Mouse (Mus musculus) midbrain, embryonic 13.5 days (tissue): ENCODE data around the gene Ifi44. TPM values are rescaled to one million over a fixed set of nuclear protein-coding genes. Genes with fewer than 3 reads are reported as not detected.

Experiments
- ATAC-seq: fragments of 200-750 bp; cut with Nextera tagmentation; 2 replicates; pipeline ENCODE4 v1.8.0; 2017; ENCODE audit warnings: mild to moderate bottlenecking, moderate TSS enrichment, moderate library complexity
- H3K27ac ChIP-seq: fragments of 300-500 bp; sonication (generic); 2 replicates; pipeline ENCODE4 v1.5.1; 2015; ENCODE audit warnings: inconsistent platforms, mild to moderate bottlenecking, moderate library complexity
- H3K27me3 ChIP-seq: fragments of 300-500 bp; sonication (generic); 2 replicates; pipeline ENCODE4 v1.6.1; 2015; ENCODE audit warnings: mild to moderate bottlenecking, inconsistent platforms
- H3K36me3 ChIP-seq: fragments of 300-500 bp; sonication (generic); 2 replicates; pipeline ENCODE4 v1.6.1; 2015; ENCODE audit warnings: mild to moderate bottlenecking, inconsistent platforms
- H3K4me1 ChIP-seq: fragments of 300-500 bp; sonication (generic); replicated peaks from 2 replicates; pipeline ENCODE4 v1.6.1; 2015; ENCODE audit warnings: inconsistent platforms
- H3K4me2 ChIP-seq: fragments of 300-500 bp; sonication (generic); replicated peaks from 2 replicates; pipeline ENCODE4 v1.6.1; 2015; ENCODE audit warnings: moderate library complexity, mild to moderate bottlenecking, inconsistent platforms
- H3K4me3 ChIP-seq: fragments of 300-500 bp; sonication (generic); replicated peaks from 2 replicates; pipeline ENCODE4 v1.5.1; 2015; ENCODE audit warnings: mild to moderate bottlenecking, inconsistent platforms
- H3K9ac ChIP-seq: fragments of 300-500 bp; sonication (generic); replicated peaks from 2 replicates; pipeline ENCODE4 v1.6.1; 2015; ENCODE audit warnings: mild to moderate bottlenecking, inconsistent platforms
- H3K9me3 ChIP-seq: fragments of 300-500 bp; sonication (generic); 2 replicates; pipeline ENCODE4 v1.6.1; 2016; ENCODE audit warnings: mild to moderate bottlenecking, inconsistent platforms
- WGBS: fragments of 180-500 bp; shearing (Covaris S2); methylation state at CpG from one replicate; pipeline ENCODE4 v1.1.7; 2015; 5-methylcytosine and 5-hydroxymethylcytosine counted together
- polyA plus RNA-seq: library from polyadenylated mRNA; unstranded; fragments of >200 nt; fragmentation: Nextera tagmentation; extraction: Ambion mirVana; gene quantifications from 2 replicates; pipeline ENCODE4 v1.2.1, GENCODE M21; 2015

The Ifi44 gene
- polyA plus RNA-seq: 0.11 TPM in 1 of 2 replicates, not detected in the other

- H3K4me3 ChIP-seq: no peak within 1 kb of the TSS
- no peak within 1 kb of the TSS for H3K9ac ChIP-seq
- WGBS: 82% methylated on average over 7 of the region's 7 CpGs
- H3K27me3 ChIP-seq: no peaks in the 10 kb centered on the region
- peaks cover 2% of the 10 kb centered on the region; the same call in 1 of the 2 replicates for H3K9me3 ChIP-seq
- H3K27ac ChIP-seq: no peak within 1 kb of the TSS
- no peaks in the 10 kb centered on the region for H3K36me3 ChIP-seq
- ATAC-seq: no peak
- no peaks in the 10 kb centered on the region for H3K4me1 ChIP-seq
- H3K4me2 ChIP-seq: no peak within 1 kb of the TSS
These were observed at the start of gene Ifi44 for GRCm38 (mm10) chr3:151749737-151750136. TSS of gene Ifi44 (minus strand) at chr3:151749960.

DNA sequence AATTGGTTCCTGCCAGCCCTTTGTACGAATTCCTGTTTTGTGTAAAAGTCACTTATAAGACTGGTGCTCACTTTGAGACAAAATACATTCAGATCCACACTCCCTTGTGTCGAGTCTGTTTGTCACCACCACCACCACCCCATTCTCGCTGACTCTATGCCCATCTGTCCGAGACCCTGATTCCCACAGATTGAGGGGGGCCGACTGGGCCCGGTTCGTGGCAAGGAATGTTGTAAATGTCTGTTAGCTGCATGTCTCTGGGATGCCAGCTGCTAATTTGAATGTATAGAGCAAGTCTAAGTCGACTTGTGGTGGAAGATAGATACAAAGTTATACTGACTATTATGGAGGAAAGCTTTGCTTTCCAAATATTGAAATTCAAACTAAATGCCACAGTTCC, 38.9 kb upstream of the Ifi44 start:
- 88% methylated on average over 8 of the region's 8 CpGs for WGBS
- Histone ChIP-seq H3K27ac (no peak overlapping the region), H3K9me3 (no peaks in the 10 kb centered on the region), H3K4me1 (no peaks in the 10 kb centered on the region), H3K4me2 (no peak overlapping the region), H3K36me3 (no peaks in the 10 kb centered on the region), H3K4me3 (no peak overlapping the region), H3K9ac (no peak overlapping the region), H3K27me3 (no peaks in the 10 kb centered on the region)
- no peak for ATAC-seq

DNA sequence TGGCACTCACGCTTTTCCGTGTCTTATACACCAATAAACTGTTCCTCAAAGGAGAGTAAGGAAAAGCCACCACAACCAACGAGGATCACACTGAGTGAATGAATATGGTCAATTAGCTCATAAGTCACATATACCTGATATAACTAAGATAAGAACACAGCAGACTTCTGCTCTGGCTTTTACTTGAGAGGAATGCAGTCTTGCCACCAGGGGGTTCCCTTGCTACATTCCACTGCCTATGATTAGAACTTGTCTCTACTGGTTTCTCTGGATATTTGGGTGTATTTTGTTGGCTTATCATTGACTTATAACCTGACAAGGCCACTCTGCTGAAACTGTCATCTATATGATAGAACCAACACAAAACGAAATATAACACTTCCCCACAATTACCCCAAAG, 25.3 kb upstream of the Ifi44 start:
- H3K4me3 ChIP-seq: no peak overlapping the region
- no peak overlapping the region for H3K27ac ChIP-seq
- H3K4me1 ChIP-seq: no peaks in the 10 kb centered on the region
- 79% methylated on average over 4 of the region's 4 CpGs for WGBS
- no peak overlapping the region for H3K4me2 ChIP-seq
- no peaks in the 10 kb centered on the region for H3K36me3 ChIP-seq
- ATAC-seq: no peak
- H3K27me3 ChIP-seq: no peaks in the 10 kb centered on the region
- H3K9me3 ChIP-seq: no peaks in the 10 kb centered on the region
- no peak overlapping the region for H3K9ac ChIP-seq

DNA sequence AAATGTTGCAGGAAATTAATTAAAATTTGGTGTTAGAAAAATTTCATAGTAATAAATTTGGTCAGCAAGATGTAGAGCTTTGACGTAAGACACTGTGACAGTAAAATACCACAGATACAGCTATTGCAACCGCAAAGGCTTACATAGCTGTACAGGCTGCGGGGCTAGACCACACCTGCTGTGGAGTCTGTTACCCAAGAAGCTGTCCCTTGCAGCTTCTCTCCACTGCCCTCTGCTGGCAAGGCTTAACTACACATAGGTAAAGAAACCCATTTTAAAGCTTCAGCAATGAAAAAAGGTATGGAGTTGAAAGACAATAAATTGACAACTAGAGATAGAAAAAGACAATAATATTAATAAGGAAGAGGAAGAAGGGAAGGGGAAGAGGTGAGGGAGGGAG, 21.3 kb upstream of the Ifi44 start:
- Histone ChIP-seq H3K27me3 (no peaks in the 10 kb centered on the region), H3K4me3 (no peak overlapping the region), H3K9me3 (no peaks in the 10 kb centered on the region), H3K4me2 (no peak overlapping the region), H3K27ac (no peak overlapping the region), H3K36me3 (no peaks in the 10 kb centered on the region), H3K9ac (no peak overlapping the region), H3K4me1 (no peaks in the 10 kb centered on the region)
- no peak for ATAC-seq
- WGBS: 65% methylated on average over 3 of the region's 3 CpGs

DNA sequence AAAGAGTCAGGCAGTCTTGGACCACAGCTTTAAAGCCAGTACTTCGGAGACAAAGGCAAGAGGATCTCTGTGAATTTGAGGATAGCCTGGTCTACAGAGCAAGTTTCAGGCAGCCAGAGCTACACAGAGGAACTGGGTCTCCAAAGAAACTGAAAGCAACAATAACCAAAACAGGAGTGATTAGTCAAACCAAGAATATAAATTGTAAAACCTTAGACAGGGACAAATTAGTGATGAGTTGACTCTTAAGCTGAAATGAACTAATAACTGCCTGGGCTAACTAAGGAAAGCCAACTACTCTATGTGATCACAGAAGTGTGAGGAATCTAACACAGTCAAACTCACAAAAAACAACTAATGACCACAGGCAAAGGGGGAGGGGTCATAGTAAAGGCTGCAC, 1.2 kb downstream of the Ifi44 start:
- H3K9ac ChIP-seq: no peak overlapping the region
- WGBS: 80% methylated on average over 1 of the region's 1 CpGs
- H3K27ac ChIP-seq: no peak overlapping the region
- H3K27me3 ChIP-seq: no peaks in the 10 kb centered on the region
- no peak for ATAC-seq
- H3K4me3 ChIP-seq: no peak overlapping the region
- H3K4me1 ChIP-seq: no peaks in the 10 kb centered on the region
- H3K9me3 ChIP-seq: no peaks in the 10 kb centered on the region
- H3K36me3 ChIP-seq: no peaks in the 10 kb centered on the region
- H3K4me2 ChIP-seq: no peak overlapping the region

DNA sequence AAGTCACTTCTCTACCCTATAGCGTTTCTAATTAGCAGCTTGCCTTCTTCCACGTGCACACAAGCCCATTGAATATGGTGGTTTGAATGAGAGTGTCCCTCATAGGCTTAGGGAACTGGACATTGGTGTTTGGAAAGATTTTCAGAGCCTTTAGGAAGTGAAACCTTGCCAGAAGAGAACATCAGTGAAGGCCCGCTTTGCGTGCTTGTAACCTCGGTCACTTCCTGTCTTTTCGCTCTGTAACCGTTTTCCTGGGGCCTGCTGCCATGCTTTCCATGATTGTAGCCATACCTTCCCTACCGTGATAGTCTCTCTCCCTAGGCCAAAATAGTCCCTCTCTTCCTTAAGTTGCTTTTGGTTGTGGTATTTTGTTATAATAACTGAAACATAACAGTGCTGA, 3.7 kb downstream of the Ifi44 start:
- Histone ChIP-seq H3K27ac (no peak overlapping the region), H3K4me2 (no peak overlapping the region), H3K9ac (no peak overlapping the region), H3K4me3 (no peak overlapping the region), H3K36me3 (no peaks in the 10 kb centered on the region), H3K4me1 (no peaks in the 10 kb centered on the region), H3K27me3 (no peaks in the 10 kb centered on the region), H3K9me3 (no peaks in the 10 kb centered on the region)
- WGBS: 94% methylated on average over 8 of the region's 8 CpGs
- ATAC-seq: no peak

DNA sequence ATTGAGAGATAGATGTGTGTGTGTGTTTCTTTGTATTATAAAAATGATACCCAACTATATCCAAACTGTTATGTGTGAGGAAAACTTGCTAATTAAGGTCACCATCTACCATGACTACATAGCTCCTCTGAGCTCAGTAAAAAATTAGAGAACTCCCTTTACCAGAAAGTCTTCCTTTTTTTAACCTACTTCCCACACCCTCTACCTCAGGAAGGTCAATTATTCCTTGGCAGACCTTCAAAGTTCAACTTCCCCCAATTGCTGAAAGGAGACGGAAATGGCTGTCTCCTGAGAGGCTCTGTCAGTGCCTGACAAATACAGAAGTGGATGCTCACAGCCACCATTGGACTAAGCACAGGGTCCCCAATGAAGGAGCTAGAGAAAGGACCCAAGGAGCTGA, 7.5 kb downstream of the Ifi44 start:
- no peaks in the 10 kb centered on the region for H3K27me3 ChIP-seq
- H3K9me3 ChIP-seq: no peaks in the 10 kb centered on the region
- no peak for ATAC-seq
- H3K4me2 ChIP-seq: no peak overlapping the region
- H3K27ac ChIP-seq: no peak overlapping the region
- no peaks in the 10 kb centered on the region for H3K36me3 ChIP-seq
- no peak overlapping the region for H3K9ac ChIP-seq
- H3K4me3 ChIP-seq: no peak overlapping the region
- WGBS: 91% methylated on average over 1 of the region's 1 CpGs
- no peaks in the 10 kb centered on the region for H3K4me1 ChIP-seq

GRCm38 (mm10) chr3:151716246-151716645, 33.5 kb downstream of the Ifi44 start:
- Histone ChIP-seq H3K4me2 (no peak overlapping the region), H3K4me1 (no peaks in the 10 kb centered on the region), H3K9ac (no peak overlapping the region), H3K9me3 (no peaks in the 10 kb centered on the region), H3K4me3 (no peak overlapping the region), H3K27me3 (no peaks in the 10 kb centered on the region), H3K36me3 (no peaks in the 10 kb centered on the region), H3K27ac (no peak overlapping the region)
- WGBS: 52% methylated on average over 1 of the region's 1 CpGs
- 0 out of 2 replicates have a peak, but pooled peaks have one; percentile 48 for ATAC-seq

DNA sequence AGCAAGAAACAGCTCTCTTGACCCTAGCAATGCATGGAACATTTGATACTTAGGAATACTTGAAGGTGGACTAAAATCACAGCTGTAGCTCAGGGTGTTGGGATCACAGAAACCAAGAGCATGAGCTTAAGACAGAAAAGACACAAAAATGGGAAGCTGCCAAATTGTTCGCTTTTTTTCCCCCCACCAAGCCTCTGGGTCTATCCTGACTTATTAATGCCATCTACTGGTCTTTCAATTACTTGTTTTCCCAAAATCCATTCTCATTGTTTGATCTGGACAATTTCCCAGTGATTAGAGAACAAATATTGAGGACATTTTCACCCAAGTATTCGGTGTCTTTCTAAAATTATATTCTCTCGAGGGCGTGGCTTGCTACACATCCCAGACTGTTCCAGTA, 42.4 kb downstream of the Ifi44 start:
- no peak for ATAC-seq
- Histone ChIP-seq H3K9ac (no peak overlapping the region), H3K36me3 (no peaks in the 10 kb centered on the region), H3K4me3 (no peak overlapping the region), H3K9me3 (no peaks in the 10 kb centered on the region), H3K27ac (no peak overlapping the region), H3K4me1 (no peaks in the 10 kb centered on the region), H3K4me2 (no peak overlapping the region), H3K27me3 (no peaks in the 10 kb centered on the region)
- 94% methylated on average over 4 of the region's 4 CpGs for WGBS

Other genes starting within 250 kb of the Ifi44 start
- gene Ifi44l, start 12.9 kb upstream of the Ifi44 start, polyA plus RNA-seq: not detected in 2 replicates
- 0.43 and 0.44 TPM in 2 replicates for gene Ptgfr, start 87.7 kb upstream of the Ifi44 start, polyA plus RNA-seq